Mouse (Mus musculus) lung, embryonic 14.5 days (tissue): ENCODE results near the gene Glg1. TPM values are rescaled to one million over a fixed set of nuclear protein-coding genes. Genes with fewer than 3 reads are reported as not detected.

ENCODE experiments used
- ATAC-seq: fragments of 200-750 bp; cut with Nextera tagmentation; 2 replicates; pipeline ENCODE4 v1.8.0; 2017; ENCODE audit warnings: mild to moderate bottlenecking, moderate TSS enrichment, moderate library complexity; ENCODE audit not compliant: insufficient read depth
- DNase-seq: peaks from one replicate; pipeline ENCODE4 v3.0.0-alpha.2; 2015
- H3K27ac ChIP-seq: fragments of 300-500 bp; sonication (generic); 2 replicates; pipeline ENCODE4 v1.5.1; 2014; ENCODE audit warnings: low read depth, mild to moderate bottlenecking, moderate library complexity
- H3K27me3 ChIP-seq: fragments of 300-500 bp; sonication (generic); 2 replicates; pipeline ENCODE4 v1.6.1; 2014; ENCODE audit warnings: low read length, control low read depth; ENCODE audit not compliant: insufficient read depth
- H3K36me3 ChIP-seq: fragments of 300-500 bp; sonication (generic); 2 replicates; pipeline ENCODE4 v1.6.1; 2014; ENCODE audit warnings: control low read depth; ENCODE audit not compliant: insufficient read depth
- H3K4me1 ChIP-seq: fragments of 300-500 bp; sonication (generic); 2 replicates; pipeline ENCODE4 v1.6.1; 2014; ENCODE audit warnings: antibody characterized with exemption, control low read depth; ENCODE audit not compliant: insufficient read depth
- H3K4me2 ChIP-seq: fragments of 300-500 bp; sonication (generic); 2 replicates; pipeline ENCODE4 v1.6.1; 2014; ENCODE audit warnings: mild to moderate bottlenecking
- H3K4me3 ChIP-seq: fragments of 300-500 bp; sonication (generic); 2 replicates; pipeline ENCODE4 v1.5.1; 2014; ENCODE audit warnings: low read depth, low read length
- H3K9ac ChIP-seq: fragments of 300-500 bp; sonication (generic); 2 replicates; pipeline ENCODE4 v1.6.1; 2014
- H3K9me3 ChIP-seq: fragments of 300-500 bp; sonication (generic); 2 replicates; pipeline ENCODE4 v1.6.1; 2016; ENCODE audit warnings: low read depth, low read length, control low read depth
- CTCF ChIP-seq: IDR thresholded peaks from 2 replicates; pipeline ENCODE4 v1.5.1; 2016; ENCODE audit warnings: antibody characterized with exemption, low read depth
- WGBS: fragments of 180-500 bp; shearing (Covaris S2); extraction: QIAGEN DNeasy Blood & Tissue Kit; methylation state at CpG from one replicate; pipeline ENCODE4 v1.1.7; 2014; 5-methylcytosine and 5-hydroxymethylcytosine counted together
- microRNA-seq: library from miRNA; unstranded; fragments of <30 nt; microRNA quantifications from one replicate; pipeline ENCODE4, GENCODE M21; 2016; ENCODE audit warnings: borderline number of aligned reads
- polyA plus RNA-seq: library from polyadenylated mRNA; unstranded; fragments of >200 nt; fragmentation: Nextera tagmentation; extraction: Ambion mirVana; gene quantifications from 2 replicates; pipeline ENCODE4 v1.2.1, GENCODE M21; 2014

The Glg1 gene
- polyA plus RNA-seq, 1 experiment from 2014 or later, result 99.2 TPM

GRCm38 (mm10) chr8:111142521-111142920 is 116.5 kb downstream of the Glg1 start:
- no peak overlapping the region for H3K4me2 ChIP-seq
- TF ChIP-seq CTCF, result no peak
- no peak overlapping the region for H3K9ac ChIP-seq
- DNase-seq (no peak), ATAC-seq (no peak)
- H3K27ac ChIP-seq, result no peak overlapping the region
- no peak overlapping the region for H3K4me3 ChIP-seq
- H3K36me3 ChIP-seq, result 0 out of 2 replicates have a peak, but pooled peaks cover 3% of the 10 kb centered on the region
- no peaks in the 10 kb centered on the region for H3K27me3 ChIP-seq
- H3K9me3 ChIP-seq, result no peaks in the 10 kb centered on the region
- H3K4me1 ChIP-seq, result no peaks in the 10 kb centered on the region; the same call in 1 of the 2 replicates

GRCm38 (mm10) chr8:111130756-111131155 is 128.3 kb downstream of the Glg1 start:
- no peaks in the 10 kb centered on the region for H3K4me1 ChIP-seq
- H3K9me3 ChIP-seq, result no peaks in the 10 kb centered on the region
- no peak overlapping the region for H3K4me2 ChIP-seq
- no peaks in the 10 kb centered on the region for H3K27me3 ChIP-seq
- no peak overlapping the region for H3K9ac ChIP-seq
- no peak overlapping the region for H3K4me3 ChIP-seq
- H3K27ac ChIP-seq, result no peak overlapping the region
- 88% methylated on average over 2 of the region's 2 CpGs for WGBS
- ATAC-seq (no peak), DNase-seq (no peak)
- H3K36me3 ChIP-seq, result peaks cover 71% of the 10 kb centered on the region
- no peak for TF ChIP-seq CTCF

- Histone ChIP-seq H3K4me1 (no peaks in the 10 kb centered on the region), H3K4me3 (no peak overlapping the region)
- no peak for DNase-seq
Measured at GRCm38 (mm10) chr8:111119481-111119880, 139.5 kb downstream of the Glg1 start.

DNA sequence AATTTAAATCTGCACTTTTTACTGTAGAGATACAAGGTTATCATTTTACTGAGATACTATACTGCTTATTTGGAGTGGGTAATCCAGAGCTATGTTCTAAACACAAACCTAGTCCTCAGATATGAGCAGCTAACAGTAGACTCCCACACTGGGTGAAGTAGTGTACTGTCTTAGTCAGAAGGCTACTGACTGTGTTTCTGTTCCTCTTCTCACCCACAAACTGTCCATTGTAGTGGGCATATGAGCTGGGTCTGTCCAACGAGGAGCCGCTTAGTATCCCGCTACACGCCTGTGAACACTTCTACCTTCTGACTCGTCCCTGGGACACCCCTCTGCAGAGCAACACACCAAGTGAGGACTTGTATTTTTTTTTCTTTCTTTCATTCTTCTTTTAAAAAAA is 144.1 kb downstream of the Glg1 start:
- TF ChIP-seq CTCF, result no peak
- Histone ChIP-seq H3K4me3 (no peak overlapping the region), H3K36me3 (peaks cover 38% of the 10 kb centered on the region; the same call in 1 of the 2 replicates), H3K9me3 (no peaks in the 10 kb centered on the region), H3K27ac (no peak overlapping the region), H3K4me2 (no peak overlapping the region), H3K9ac (no peak overlapping the region), H3K27me3 (no peaks in the 10 kb centered on the region), H3K4me1 (no peaks in the 10 kb centered on the region)
- no peak for DNase-seq
- WGBS, result 91% methylated on average over 5 of the region's 5 CpGs
- no peak for ATAC-seq

More at GRCm38 (mm10) chr8:111119481-111119880, 139.5 kb downstream of the Glg1 start:
- ATAC-seq, result no peak
- Histone ChIP-seq H3K4me2 (no peak overlapping the region), H3K9ac (no peak overlapping the region), H3K9me3 (no peaks in the 10 kb centered on the region), H3K27ac (no peak overlapping the region), H3K36me3 (peaks cover 51% of the 10 kb centered on the region; the same call in 1 of the 2 replicates), H3K27me3 (no peaks in the 10 kb centered on the region)
- TF ChIP-seq CTCF, result no peak
- 93% methylated on average over 3 of the region's 3 CpGs for WGBS

Small RNA genes lying within 50 kb of the gene (microRNA-seq; reads per million reads assigned to microRNA genes)
- gene Gm23193, result not detected

Other genes with a start within 250 kb of the Glg1 start
- gene Ddx19b, start 227.5 kb downstream of the Glg1 start, polyA plus RNA-seq, result 7.2 and 7.8 TPM in 2 replicates
- gene Aars, start 226.1 kb downstream of the Glg1 start, polyA plus RNA-seq, result 66.1 and 66.9 TPM in 2 replicates
- gene Exosc6, start 202.9 kb downstream of the Glg1 start, polyA plus RNA-seq, result 24.0 and 27.8 TPM in 2 replicates
- not detected in 2 replicates for gene Clec18a, start 166.8 kb downstream of the Glg1 start, polyA plus RNA-seq
- 7.1 and 9.1 TPM in 2 replicates for gene Pdpr, start 164.6 kb downstream of the Glg1 start, polyA plus RNA-seq
- 76.7 and 82.6 TPM in 2 replicates for gene Rfwd3, start 41.0 kb upstream of the Glg1 start, polyA plus RNA-seq
- gene Mlkl, start 79.0 kb upstream of the Glg1 start, polyA plus RNA-seq, result 3.2 and 3.6 TPM in 2 replicates
- 0.07 TPM in 1 of 2 replicates, not detected in the other for gene Fa2h, start 134.6 kb upstream of the Glg1 start, polyA plus RNA-seq